ENCODE assay signal across 12 mouse cellular contexts in genomic region chr3:131047716-131048115, GRCm38 (mm10).
"Had no signal": no experiment of that assay in that cellular context is flagged by ENCODE, and none has a peak within 500 bp of the region (broad histone marks: within the 10 kb centered on the region; RNA-seq: fewer than 3 reads in every experiment).

No protein-coding gene starts in this region.

- DNase-seq: lung, embryonic 14.5 days; lung, postnatal 10 days; lung, postnatal 4 days; midbrain, embryonic 14.5 days; retina, postnatal 1 day; right cerebral cortex, adult 18-20 months; right cerebral cortex, postnatal 25 days; right cerebral cortex, postnatal 4 days; spleen, adult 18-20 months; thymus, adult 18-20 months; thymus, postnatal 14 days; thymus, postnatal 36 days had no signal
